Mouse (Mus musculus): ENCODE measurements around the gene Otulin.

DNA sequence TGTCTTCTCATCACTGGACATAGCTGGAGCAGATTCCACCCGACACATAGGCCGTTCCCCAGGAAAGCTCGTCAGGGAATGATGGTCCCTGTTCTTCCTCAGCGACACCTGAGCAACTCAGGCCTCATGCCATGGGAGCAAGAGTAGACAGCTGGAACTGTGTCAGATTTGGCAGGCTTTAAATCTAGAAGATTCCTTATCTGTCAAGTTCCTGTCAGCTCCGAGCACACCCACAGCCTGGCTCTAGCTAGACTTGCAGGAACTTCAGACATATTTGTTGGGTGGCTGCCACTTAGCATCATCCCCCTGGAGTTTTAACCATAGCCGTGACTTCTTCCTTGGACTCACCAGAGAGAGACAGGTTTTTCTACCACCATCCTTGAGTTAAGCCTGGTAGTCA lies 82.4 kb downstream of the Otulin start:
- no peak for TF ChIP-seq POLR2AphosphoS2 (IDR thresholded peaks at IDR 0.05; ENCODE audit: low read depth, low read length)
- no peak for TF ChIP-seq HCFC1 (IDR thresholded peaks at IDR 0.05; ENCODE audit: low read depth, low read length)
- TF ChIP-seq MAX (IDR thresholded peaks at IDR 0.05; ENCODE audit: low read length) = no peak
- TF ChIP-seq POLR2A (IDR thresholded peaks at IDR 0.05; ENCODE audit: low read depth, low read length) = no peak
- TF ChIP-seq ZNF384 (IDR thresholded peaks at IDR 0.05; ENCODE audit: low read depth, low read length) = no peak
